Mouse (Mus musculus): ENCODE measurements around the gene Lman1l. TPM values are rescaled to one million over a fixed set of nuclear protein-coding genes. Genes with fewer than 3 reads are reported as not detected.

The Lman1l gene
- total RNA-seq, 1 experiment from 2014 or later, result not detected

- no peak for ATAC-seq (replicated peaks; ENCODE audit: low read depth, poor library complexity, severe bottlenecking)
Measured at GRCm38 (mm10) chr9:57625674-57626500, 5.3 kb upstream of the Lman1l start.

- no peak for ATAC-seq (replicated peaks; ENCODE audit: low read depth, poor library complexity, severe bottlenecking)
Measured at GRCm38 (mm10) chr9:57624295-57624694, 3.7 kb upstream of the Lman1l start.

- ATAC-seq (replicated peaks; ENCODE audit: low read depth, poor library complexity, severe bottlenecking), result no peak
Measured at GRCm38 (mm10) chr9:57618854-57619253, 1.7 kb downstream of the Lman1l start.

- peak; percentile 70 for ATAC-seq (replicated peaks; ENCODE audit: low read depth, poor library complexity, severe bottlenecking)
Measured at GRCm38 (mm10) chr9:57617556-57618169, 2.9 kb downstream of the Lman1l start.

- ATAC-seq (replicated peaks; ENCODE audit: low read depth, poor library complexity, severe bottlenecking), result no peak
Measured at GRCm38 (mm10) chr9:57614786-57615185, 5.8 kb downstream of the Lman1l start.

GRCm38 (mm10) chr9:57613975-57614374, 6.6 kb downstream of the Lman1l start:
- no peak for ATAC-seq (replicated peaks; ENCODE audit: low read depth, poor library complexity, severe bottlenecking)

- no peak for ATAC-seq (replicated peaks; ENCODE audit: low read depth, poor library complexity, severe bottlenecking)
Measured at GRCm38 (mm10) chr9:57612587-57612986, 8.0 kb downstream of the Lman1l start.

GRCm38 (mm10) chr9:57610359-57610826, 10.2 kb downstream of the Lman1l start:
- no peak for ATAC-seq (replicated peaks; ENCODE audit: low read depth, poor library complexity, severe bottlenecking)

GRCm38 (mm10) chr9:57609803-57610202, 10.8 kb downstream of the Lman1l start:
- ATAC-seq (replicated peaks; ENCODE audit: low read depth, poor library complexity, severe bottlenecking), result no peak

GRCm38 (mm10) chr9:57606139-57606851, 14.3 kb downstream of the Lman1l start, which contains the start of gene Cplx3:
Gene Cplx3, minus strand, starts transcription at chr9:57606281.
- peak; percentile 70 for ATAC-seq (replicated peaks; ENCODE audit: low read depth, poor library complexity, severe bottlenecking)

GRCm38 (mm10) chr9:57605503-57605902, 15.1 kb downstream of the Lman1l start:
- ATAC-seq (replicated peaks; ENCODE audit: low read depth, poor library complexity, severe bottlenecking), result no peak

GRCm38 (mm10) chr9:57604875-57605274, 15.7 kb downstream of the Lman1l start:
- no peak for ATAC-seq (replicated peaks; ENCODE audit: low read depth, poor library complexity, severe bottlenecking)

- ATAC-seq (replicated peaks; ENCODE audit: low read depth, poor library complexity, severe bottlenecking), result no peak
Measured at GRCm38 (mm10) chr9:57602098-57602497, 18.5 kb downstream of the Lman1l start.

- ATAC-seq (replicated peaks; ENCODE audit: low read depth, poor library complexity, severe bottlenecking), result no peak
Measured at GRCm38 (mm10) chr9:57601353-57601706, 19.2 kb downstream of the Lman1l start.

- 0 out of 2 replicates have a peak, but pooled peaks have one; percentile 45 for ATAC-seq (replicated peaks; ENCODE audit: low read depth, poor library complexity, severe bottlenecking)
Measured at GRCm38 (mm10) chr9:57600620-57601352, 19.8 kb downstream of the Lman1l start.

GRCm38 (mm10) chr9:57598851-57599563, 21.6 kb downstream of the Lman1l start:
- no peak for ATAC-seq (replicated peaks; ENCODE audit: low read depth, poor library complexity, severe bottlenecking)

GRCm38 (mm10) chr9:57597929-57598382, 22.6 kb downstream of the Lman1l start:
- no peak for ATAC-seq (replicated peaks; ENCODE audit: low read depth, poor library complexity, severe bottlenecking)

GRCm38 (mm10) chr9:57597265-57597664, 23.3 kb downstream of the Lman1l start:
- ATAC-seq (replicated peaks; ENCODE audit: low read depth, poor library complexity, severe bottlenecking), result no peak

GRCm38 (mm10) chr9:57594174-57594509, 26.4 kb downstream of the Lman1l start:
- ATAC-seq (replicated peaks; ENCODE audit: low read depth, poor library complexity, severe bottlenecking), result no peak

Measured in common myeloid progenitor, adult 5-6 weeks (primary cell).